Mouse (Mus musculus): ENCODE data around the gene Mgat3. TPM values are rescaled to one million over a fixed set of nuclear protein-coding genes. Genes with fewer than 3 reads are reported as not detected.

Mgat3 gene
- total and polyA plus RNA-seq, 3 experiments = not detected

DNA sequence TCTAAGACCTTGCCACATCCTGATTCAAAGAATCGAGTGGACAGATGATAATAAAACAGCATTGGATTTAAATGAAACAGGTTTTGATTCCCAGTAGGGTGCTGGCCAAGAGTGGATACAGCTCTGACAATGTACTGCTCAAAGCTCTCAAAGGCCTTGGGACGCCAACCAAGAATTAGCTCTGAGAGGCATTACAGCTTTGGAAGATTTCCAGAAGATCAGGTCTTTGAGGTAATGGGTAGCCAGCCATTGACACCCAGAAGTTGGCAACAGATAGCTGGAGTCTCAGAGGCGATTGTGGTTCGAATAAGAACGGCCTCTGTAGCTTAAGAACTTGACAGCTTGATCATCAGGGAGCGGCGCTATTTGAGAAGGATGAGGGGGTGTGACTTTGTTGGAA, 8.0 kb downstream of the Mgat3 start:
- no peak for TF ChIP-seq NELFE (IDR thresholded peaks at IDR 0.05; ENCODE audit: low read depth, low read length)
- no peak for TF ChIP-seq HCFC1 (IDR thresholded peaks at IDR 0.05; ENCODE audit: low read depth, low read length)
- TF ChIP-seq SMC3 (IDR thresholded peaks at IDR 0.05; ENCODE audit: low read depth, low read length) = no peak
- TF ChIP-seq SIN3A (IDR thresholded peaks at IDR 0.05; ENCODE audit: low read length) = no peak
- no peak for TF ChIP-seq TCF12 (IDR thresholded peaks at IDR 0.05; ENCODE audit: low read depth, low read length)
- no peak for TF ChIP-seq MAX (IDR thresholded peaks at IDR 0.05; ENCODE audit: low read length)
- TF ChIP-seq POLR2A (IDR thresholded peaks at IDR 0.05; ENCODE audit: control insufficient read depth in 1 of 2, insufficient read depth in 1 of 2, low read depth in 1 of 2, low read length in 2 of 2, poor library complexity in 1 of 2) = no peak
- H3K79me2 ChIP-seq (ENCODE audit: control insufficient read depth, insufficient read depth, low read length, poor library complexity) = no peaks in the 10 kb centered on the region
- H3K4me3 ChIP-seq (ENCODE audit: control insufficient read depth in 1 of 2, insufficient read depth in 1 of 2, low read depth in 2 of 2, low read length in 2 of 2) = no peak overlapping the region
- H3K27ac ChIP-seq (ENCODE audit: control insufficient read depth, low read depth, low read length) = peak overlapping the region; percentile 25; the same call in 1 of the 2 replicates
- peaks cover 0 to 15% of the 10 kb centered on the region in 2 experiments; a peak in 2 of 4 replicates for H3K4me1 ChIP-seq (ENCODE audit: control insufficient read depth in 1 of 2, insufficient read depth in 2 of 2, low read length in 2 of 2)
- peaks cover 0 to 3% of the 10 kb centered on the region in 2 experiments; a peak in 2 of 4 replicates for H3K27me3 ChIP-seq (ENCODE audit: control insufficient read depth in 1 of 2, insufficient read depth in 2 of 2, low read length in 2 of 2)
- peak; percentile 30 for DNase-seq (ENCODE audit: low read depth, low spot score)
- peaks cover 0 to 10% of the 10 kb centered on the region in 2 experiments; a peak in 2 of 4 replicates for H3K36me3 ChIP-seq (ENCODE audit: control insufficient read depth in 1 of 2, insufficient read depth in 2 of 2, low read length in 2 of 2)
- no peaks in the 10 kb centered on the region for H3K9me3 ChIP-seq (replicated peaks; ENCODE audit: insufficient read depth, low read length)
- H3K9ac ChIP-seq (ENCODE audit: control insufficient read depth, low read depth, low read length, poor library complexity, severe bottlenecking) = no peak overlapping the region

DNA sequence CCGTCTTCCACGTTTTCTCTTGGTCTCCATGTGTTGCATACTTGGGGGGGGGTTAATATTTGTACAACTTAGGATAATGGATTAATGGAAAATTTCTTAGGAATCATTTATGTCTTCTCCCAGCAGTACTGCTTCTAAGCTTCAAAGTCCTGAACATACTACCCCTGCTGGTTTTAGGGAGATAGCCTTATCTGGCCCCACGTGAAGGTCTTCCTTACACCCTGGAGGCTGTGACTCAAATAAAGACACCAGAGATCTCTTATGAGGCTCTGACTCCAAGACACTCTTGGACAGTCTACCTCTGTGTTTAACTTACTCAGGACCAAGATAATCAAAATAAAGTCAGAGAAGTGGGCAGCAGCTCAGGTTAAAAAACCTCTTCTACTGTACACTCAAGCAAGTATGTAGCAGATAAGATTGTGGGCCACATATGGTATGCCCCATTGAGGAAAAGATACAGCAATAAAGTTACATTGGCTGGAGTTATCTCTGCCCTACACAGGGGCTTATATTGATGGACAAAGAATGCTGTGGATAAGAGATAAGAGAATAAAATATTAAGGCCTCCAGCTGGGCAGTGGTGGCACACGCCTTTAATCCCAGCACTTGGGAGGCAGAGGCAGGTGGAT, 8.7 kb downstream of the Mgat3 start:
- H3K9ac ChIP-seq (ENCODE audit: control insufficient read depth, low read depth, low read length, poor library complexity, severe bottlenecking) = no peak overlapping the region
- peaks cover 0 to 3% of the 10 kb centered on the region in 2 experiments; a peak in 2 of 4 replicates for H3K27me3 ChIP-seq (ENCODE audit: control insufficient read depth in 1 of 2, insufficient read depth in 2 of 2, low read length in 2 of 2)
- peak; percentile 46 for DNase-seq (ENCODE audit: low read depth, low spot score)
- H3K4me1 ChIP-seq (ENCODE audit: control insufficient read depth in 1 of 2, insufficient read depth in 2 of 2, low read length in 2 of 2) = peaks cover 0 to 11% of the 10 kb centered on the region in 2 experiments; a peak in 2 of 4 replicates
- peak overlapping the region; percentile 25 for H3K27ac ChIP-seq (ENCODE audit: control insufficient read depth, low read depth, low read length)
- H3K79me2 ChIP-seq (ENCODE audit: control insufficient read depth, insufficient read depth, low read length, poor library complexity) = no peaks in the 10 kb centered on the region
- peaks cover 0 to 10% of the 10 kb centered on the region in 2 experiments; a peak in 2 of 4 replicates for H3K36me3 ChIP-seq (ENCODE audit: control insufficient read depth in 1 of 2, insufficient read depth in 2 of 2, low read length in 2 of 2)
- H3K9me3 ChIP-seq (replicated peaks; ENCODE audit: insufficient read depth, low read length) = no peaks in the 10 kb centered on the region
- no peak overlapping the region for H3K4me3 ChIP-seq (ENCODE audit: control insufficient read depth in 1 of 2, insufficient read depth in 1 of 2, low read depth in 2 of 2, low read length in 2 of 2)
- TF ChIP-seq MAX (IDR thresholded peaks at IDR 0.05; ENCODE audit: low read length) (no peak), CTCF (IDR thresholded peaks at IDR 0.05 in 2 of 3, conservative IDR thresholded peaks at IDR 0.05 in 1 of 3; ENCODE audit: control insufficient read depth in 1 of 3, insufficient read depth in 1 of 3, low read depth in 2 of 3, low read length in 3 of 3, poor library complexity in 1 of 3, severe bottlenecking in 1 of 3) (no peak), USF1 (IDR thresholded peaks at IDR 0.05; ENCODE audit: low read depth, low read length) (no peak), GATA1 (IDR thresholded peaks at IDR 0.05; ENCODE audit: low read depth, low read length) (peak; percentile 67; the same call in 1 of the 2 replicates), MAFK (IDR thresholded peaks at IDR 0.05; ENCODE audit: borderline replicate concordance, low read depth, low read length) (no peak), ZKSCAN1 (IDR thresholded peaks at IDR 0.05; ENCODE audit: low read depth, low read length) (no peak), ETS1 (IDR thresholded peaks at IDR 0.05; ENCODE audit: low read depth, low read length) (peak; percentile 47), MAZ (IDR thresholded peaks at IDR 0.05; ENCODE audit: low read depth, low read length) (no peak), RCOR1 (IDR thresholded peaks at IDR 0.05; ENCODE audit: low read depth, low read length) (0 out of 2 replicates have a peak, but pooled peaks have one; percentile 31), GABPA (IDR thresholded peaks at IDR 0.05; ENCODE audit: low read depth, low read length) (no peak), TBP (IDR thresholded peaks at IDR 0.05; ENCODE audit: low read depth, low read length) (no peak), TAL1 (IDR thresholded peaks at IDR 0.05; ENCODE audit: low read length) (peak; percentile 54; the same call in 1 of the 2 replicates), POLR2A (IDR thresholded peaks at IDR 0.05; ENCODE audit: control insufficient read depth in 1 of 2, insufficient read depth in 1 of 2, low read depth in 1 of 2, low read length in 2 of 2, poor library complexity in 1 of 2) (no peak), SIN3A (IDR thresholded peaks at IDR 0.05; ENCODE audit: low read length) (no peak), POLR2AphosphoS5 (IDR thresholded peaks at IDR 0.05; ENCODE audit: borderline replicate concordance, low read depth, low read length) (no peak), ZMIZ1 (IDR thresholded peaks at IDR 0.05; ENCODE audit: low read depth, low read length) (no peak), USF2 (IDR thresholded peaks at IDR 0.05; ENCODE audit: borderline replicate concordance in 1 of 2, insufficient read depth in 1 of 2, low read depth in 1 of 2, low read length in 2 of 2) (no peak), SMC3 (IDR thresholded peaks at IDR 0.05; ENCODE audit: low read depth, low read length) (no peak), UBTF (IDR thresholded peaks at IDR 0.05; ENCODE audit: borderline replicate concordance, insufficient read depth, low read depth, low read length) (no peak), BHLHE40 (IDR thresholded peaks at IDR 0.05; ENCODE audit: borderline replicate concordance, low read depth, low read length) (no peak), MYB (IDR thresholded peaks at IDR 0.05; ENCODE audit: low read depth, low read length) (no peak), HCFC1 (IDR thresholded peaks at IDR 0.05; ENCODE audit: low read depth, low read length) (no peak), KAT2A (conservative IDR thresholded peaks at IDR 0.05; ENCODE audit: low read depth, low read length) (no peak), NRF1 (IDR thresholded peaks at IDR 0.05; ENCODE audit: insufficient read depth, low read depth, low read length, poor library complexity, severe bottlenecking) (no peak), CHD1 (IDR thresholded peaks at IDR 0.05; ENCODE audit: low read depth, low read length) (no peak), EP300 (IDR thresholded peaks at IDR 0.05; ENCODE audit: low read depth in 1 of 2, low read length in 2 of 2) (peak in 1 of 2 experiments; percentile 52; a peak in 2 of 4 replicates), MYC (IDR thresholded peaks at IDR 0.05; ENCODE audit: low read depth, low read length) (no peak)
